Mouse (Mus musculus): ENCODE results near the gene Kctd5. TPM values are rescaled to one million over a fixed set of nuclear protein-coding genes. Genes with fewer than 3 reads are reported as not detected.
A peak's percentile ranks its signal among the peaks of the same experiment; 100 is the strongest.

Gene Kctd5
- polyA plus RNA-seq, 1 experiment from 2014 or later = 39.9 TPM

GRCm38 (mm10) chr17:24029477-24029876 is 43.8 kb downstream of the Kctd5 start:
- no peak for ATAC-seq (replicated peaks; ENCODE audit: insufficient number of reproducible peaks, low FRiP score, low TSS enrichment)
- H3K27ac ChIP-seq (ENCODE audit: low read depth, low read length) = no peak overlapping the region
- H3K4me3 ChIP-seq (ENCODE audit: low read depth, low read length) = no peak overlapping the region
- H3K4me2 ChIP-seq = no peak overlapping the region
- H3K9ac ChIP-seq (ENCODE audit: low read depth, low read length) = no peak overlapping the region
- no peaks in the 10 kb centered on the region for H3K36me3 ChIP-seq (ENCODE audit: control insufficient read depth, insufficient read depth, low read length)
- H3K9me3 ChIP-seq (replicated peaks; ENCODE audit: control insufficient read depth, low read length) = no peaks in the 10 kb centered on the region
- 69% methylated on average over 7 of the region's 7 CpGs for WGBS (ENCODE audit: insufficient replicate concordance)
- H3K27me3 ChIP-seq (ENCODE audit: control insufficient read depth, insufficient read depth, low read length) = no peaks in the 10 kb centered on the region
- H3K4me1 ChIP-seq (ENCODE audit: control insufficient read depth, insufficient read depth, low read length) = no peaks in the 10 kb centered on the region

- 46% methylated on average over 5 of the region's 5 CpGs for WGBS (ENCODE audit: insufficient replicate concordance)
- Histone ChIP-seq H3K9ac (ENCODE audit: low read depth, low read length) (no peak overlapping the region), H3K27me3 (ENCODE audit: control insufficient read depth, insufficient read depth, low read length) (no peaks in the 10 kb centered on the region), H3K4me2 (no peak overlapping the region), H3K4me1 (ENCODE audit: control insufficient read depth, insufficient read depth, low read length) (peaks cover 5% of the 10 kb centered on the region; the same call in 1 of the 2 replicates), H3K4me3 (ENCODE audit: low read depth, low read length) (no peak overlapping the region), H3K9me3 (replicated peaks; ENCODE audit: control insufficient read depth, low read length) (no peaks in the 10 kb centered on the region), H3K36me3 (ENCODE audit: control insufficient read depth, insufficient read depth, low read length) (no peaks in the 10 kb centered on the region), H3K27ac (ENCODE audit: low read depth, low read length) (no peak overlapping the region)
- ATAC-seq (replicated peaks; ENCODE audit: insufficient number of reproducible peaks, low FRiP score, low TSS enrichment) = peak; percentile 49; the same call in 1 of the 2 replicates
Measured at GRCm38 (mm10) chr17:24021375-24022199, 51.7 kb downstream of the Kctd5 start.

DNA sequence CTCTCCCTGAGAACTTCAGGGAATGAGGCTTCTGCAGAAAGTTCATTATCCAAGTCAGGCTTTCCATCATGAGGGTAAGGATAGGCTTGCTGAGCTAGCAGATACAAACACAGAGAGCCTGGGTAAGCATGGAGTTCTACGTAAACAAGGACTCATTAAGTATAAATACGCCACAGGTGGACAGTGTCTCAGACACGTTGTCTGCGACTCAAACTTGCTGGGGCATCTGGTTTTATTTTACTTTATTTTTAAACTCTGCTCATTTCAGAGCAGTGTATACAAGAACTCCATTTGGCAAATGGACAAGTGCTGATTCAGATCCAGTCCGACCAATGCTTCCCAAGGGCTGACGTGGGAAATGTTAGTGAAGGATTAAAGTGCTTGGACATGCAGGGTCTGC is 52.6 kb downstream of the Kctd5 start:
- no peaks in the 10 kb centered on the region for H3K9me3 ChIP-seq (replicated peaks; ENCODE audit: control insufficient read depth, low read length)
- H3K27me3 ChIP-seq (ENCODE audit: control insufficient read depth, insufficient read depth, low read length) = no peaks in the 10 kb centered on the region
- H3K4me3 ChIP-seq (ENCODE audit: low read depth, low read length) = no peak overlapping the region
- ATAC-seq (replicated peaks; ENCODE audit: insufficient number of reproducible peaks, low FRiP score, low TSS enrichment) = no peak
- no peaks in the 10 kb centered on the region for H3K36me3 ChIP-seq (ENCODE audit: control insufficient read depth, insufficient read depth, low read length)
- peaks cover 5% of the 10 kb centered on the region; the same call in 1 of the 2 replicates for H3K4me1 ChIP-seq (ENCODE audit: control insufficient read depth, insufficient read depth, low read length)
- 69% methylated on average over 6 of the region's 6 CpGs for WGBS (ENCODE audit: insufficient replicate concordance)
- H3K27ac ChIP-seq (ENCODE audit: low read depth, low read length) = no peak overlapping the region
- H3K9ac ChIP-seq (ENCODE audit: low read depth, low read length) = no peak overlapping the region
- H3K4me2 ChIP-seq = no peak overlapping the region

GRCm38 (mm10) chr17:24015727-24016126 is 57.6 kb downstream of the Kctd5 start:
- no peak overlapping the region for H3K4me3 ChIP-seq (ENCODE audit: low read depth, low read length)
- ATAC-seq (replicated peaks; ENCODE audit: insufficient number of reproducible peaks, low FRiP score, low TSS enrichment) = no peak
- no peaks in the 10 kb centered on the region for H3K27me3 ChIP-seq (ENCODE audit: control insufficient read depth, insufficient read depth, low read length)
- H3K36me3 ChIP-seq (ENCODE audit: control insufficient read depth, insufficient read depth, low read length) = no peaks in the 10 kb centered on the region
- no peak overlapping the region for H3K27ac ChIP-seq (ENCODE audit: low read depth, low read length)
- no peaks in the 10 kb centered on the region for H3K9me3 ChIP-seq (replicated peaks; ENCODE audit: control insufficient read depth, low read length)
- no peak overlapping the region for H3K4me2 ChIP-seq
- H3K9ac ChIP-seq (ENCODE audit: low read depth, low read length) = no peak overlapping the region
- WGBS (ENCODE audit: insufficient replicate concordance) = 22% methylated on average over 14 of the region's 14 CpGs
- H3K4me1 ChIP-seq (ENCODE audit: control insufficient read depth, insufficient read depth, low read length) = no peaks in the 10 kb centered on the region

- Histone ChIP-seq H3K36me3 (ENCODE audit: control insufficient read depth, insufficient read depth, low read length) (no peaks in the 10 kb centered on the region), H3K9me3 (replicated peaks; ENCODE audit: control insufficient read depth, low read length) (no peaks in the 10 kb centered on the region), H3K27me3 (ENCODE audit: control insufficient read depth, insufficient read depth, low read length) (no peaks in the 10 kb centered on the region), H3K4me1 (ENCODE audit: control insufficient read depth, insufficient read depth, low read length) (no peaks in the 10 kb centered on the region), H3K4me2 (no peak overlapping the region), H3K4me3 (ENCODE audit: low read depth, low read length) (no peak overlapping the region), H3K9ac (ENCODE audit: low read depth, low read length) (no peak overlapping the region), H3K27ac (ENCODE audit: low read depth, low read length) (no peak overlapping the region)
- WGBS (ENCODE audit: insufficient replicate concordance) = 79% methylated on average over 5 of the region's 5 CpGs
- ATAC-seq (replicated peaks; ENCODE audit: insufficient number of reproducible peaks, low FRiP score, low TSS enrichment) = no peak
Measured at GRCm38 (mm10) chr17:24014433-24014965, 58.8 kb downstream of the Kctd5 start.

DNA sequence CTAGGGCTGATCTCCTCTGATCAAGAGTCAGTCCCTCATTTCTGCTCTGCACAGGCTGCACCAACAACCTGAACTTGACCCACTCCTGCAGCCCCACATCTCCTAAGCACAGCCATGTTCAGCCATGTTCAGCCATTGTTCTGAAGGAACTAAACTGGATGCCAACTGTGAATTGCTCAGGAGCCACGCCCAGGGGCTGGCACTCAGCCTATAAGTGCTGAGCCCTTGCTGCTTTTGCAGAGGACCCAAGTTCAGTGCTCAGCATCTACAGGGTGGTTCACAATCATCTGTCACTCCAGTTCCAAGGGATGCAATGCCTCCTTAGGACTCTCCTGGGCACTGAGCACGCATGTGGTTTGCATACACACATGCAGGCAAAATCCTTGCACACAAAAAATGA is 60.4 kb downstream of the Kctd5 start:
- H3K27ac ChIP-seq (ENCODE audit: low read depth, low read length) = no peak overlapping the region
- no peaks in the 10 kb centered on the region for H3K36me3 ChIP-seq (ENCODE audit: control insufficient read depth, insufficient read depth, low read length)
- no peak overlapping the region for H3K4me2 ChIP-seq
- no peaks in the 10 kb centered on the region for H3K4me1 ChIP-seq (ENCODE audit: control insufficient read depth, insufficient read depth, low read length)
- H3K9me3 ChIP-seq (replicated peaks; ENCODE audit: control insufficient read depth, low read length) = no peaks in the 10 kb centered on the region
- no peak overlapping the region for H3K9ac ChIP-seq (ENCODE audit: low read depth, low read length)
- WGBS (ENCODE audit: insufficient replicate concordance) = 83% methylated on average over 2 of the region's 2 CpGs
- H3K4me3 ChIP-seq (ENCODE audit: low read depth, low read length) = no peak overlapping the region
- no peak for ATAC-seq (replicated peaks; ENCODE audit: insufficient number of reproducible peaks, low FRiP score, low TSS enrichment)
- H3K27me3 ChIP-seq (ENCODE audit: control insufficient read depth, insufficient read depth, low read length) = no peaks in the 10 kb centered on the region

DNA sequence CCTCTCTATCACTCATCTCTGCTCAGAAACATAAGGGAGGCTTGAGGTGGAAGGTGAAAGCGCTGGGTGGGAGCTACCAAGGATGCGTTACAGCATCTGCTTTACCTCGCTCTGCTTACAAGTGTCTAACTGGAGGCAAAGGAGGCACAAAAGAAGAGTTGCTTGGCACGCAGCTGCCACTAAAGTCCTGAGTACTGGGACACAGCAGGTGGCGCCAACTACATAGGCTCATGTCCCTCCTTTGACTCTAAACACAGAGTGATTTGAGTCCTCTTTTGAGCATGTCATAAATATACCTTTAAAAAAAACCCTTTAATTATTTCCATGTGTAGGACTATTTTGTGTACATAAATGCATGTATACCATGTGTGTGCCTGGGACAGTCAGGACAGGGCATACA is 63.7 kb downstream of the Kctd5 start:
- Histone ChIP-seq H3K27me3 (ENCODE audit: control insufficient read depth, insufficient read depth, low read length) (no peaks in the 10 kb centered on the region), H3K9me3 (replicated peaks; ENCODE audit: control insufficient read depth, low read length) (no peaks in the 10 kb centered on the region), H3K36me3 (ENCODE audit: control insufficient read depth, insufficient read depth, low read length) (no peaks in the 10 kb centered on the region), H3K27ac (ENCODE audit: low read depth, low read length) (no peak overlapping the region), H3K4me2 (no peak overlapping the region), H3K9ac (ENCODE audit: low read depth, low read length) (no peak overlapping the region), H3K4me3 (ENCODE audit: low read depth, low read length) (no peak overlapping the region), H3K4me1 (ENCODE audit: control insufficient read depth, insufficient read depth, low read length) (no peaks in the 10 kb centered on the region)
- no peak for ATAC-seq (replicated peaks; ENCODE audit: insufficient number of reproducible peaks, low FRiP score, low TSS enrichment)
- 50% methylated on average over 5 of the region's 5 CpGs for WGBS (ENCODE audit: insufficient replicate concordance)

GRCm38 (mm10) chr17:24008105-24008504 is 65.2 kb downstream of the Kctd5 start:
- Histone ChIP-seq H3K4me2 (no peak overlapping the region), H3K36me3 (ENCODE audit: control insufficient read depth, insufficient read depth, low read length) (no peaks in the 10 kb centered on the region), H3K9ac (ENCODE audit: low read depth, low read length) (no peak overlapping the region), H3K27me3 (ENCODE audit: control insufficient read depth, insufficient read depth, low read length) (no peaks in the 10 kb centered on the region), H3K4me3 (ENCODE audit: low read depth, low read length) (no peak overlapping the region), H3K27ac (ENCODE audit: low read depth, low read length) (no peak overlapping the region), H3K9me3 (replicated peaks; ENCODE audit: control insufficient read depth, low read length) (no peaks in the 10 kb centered on the region), H3K4me1 (ENCODE audit: control insufficient read depth, insufficient read depth, low read length) (no peaks in the 10 kb centered on the region)
- 63% methylated on average over 4 of the region's 4 CpGs for WGBS (ENCODE audit: insufficient replicate concordance)
- ATAC-seq (replicated peaks; ENCODE audit: insufficient number of reproducible peaks, low FRiP score, low TSS enrichment) = no peak

GRCm38 (mm10) chr17:24007391-24007790 is 65.9 kb downstream of the Kctd5 start:
- no peaks in the 10 kb centered on the region for H3K36me3 ChIP-seq (ENCODE audit: control insufficient read depth, insufficient read depth, low read length)
- 58% methylated on average over 1 of the region's 1 CpGs for WGBS (ENCODE audit: insufficient replicate concordance)
- H3K4me1 ChIP-seq (ENCODE audit: control insufficient read depth, insufficient read depth, low read length) = no peaks in the 10 kb centered on the region
- H3K4me3 ChIP-seq (ENCODE audit: low read depth, low read length) = no peak overlapping the region
- H3K9me3 ChIP-seq (replicated peaks; ENCODE audit: control insufficient read depth, low read length) = no peaks in the 10 kb centered on the region
- H3K4me2 ChIP-seq = no peak overlapping the region
- H3K9ac ChIP-seq (ENCODE audit: low read depth, low read length) = no peak overlapping the region
- H3K27me3 ChIP-seq (ENCODE audit: control insufficient read depth, insufficient read depth, low read length) = no peaks in the 10 kb centered on the region
- no peak for ATAC-seq (replicated peaks; ENCODE audit: insufficient number of reproducible peaks, low FRiP score, low TSS enrichment)
- no peak overlapping the region for H3K27ac ChIP-seq (ENCODE audit: low read depth, low read length)
